Mouse (Mus musculus): ENCODE results near the gene Rhbg.
"Not testable (repeated sequence)": the region's sequence is repeated elsewhere in the genome, so short reads cannot be mapped to it uniquely, and the experiment has no call there.

Rhbg gene

GRCm38 (mm10) chr3:88254268-88254926 lies at the start of gene Rhbg:
Rhbg (minus strand) TSS chr3:88254709.
- peak; percentile 61 for DNase-seq

- DNase-seq: no peak
These were observed 44.7 kb upstream of the Rhbg start for GRCm38 (mm10) chr3:88299172-88299571.

- peak; percentile 45 for DNase-seq
These were observed 42.9 kb upstream of the Rhbg start for GRCm38 (mm10) chr3:88297321-88297851.

GRCm38 (mm10) chr3:88296561-88297318 lies 42.2 kb upstream of the Rhbg start, which contains the start of the genes Tsacc and Cct3:
Tsacc (minus strand) TSS chr3:88296999.
Cct3 (plus strand) TSS chr3:88297116.
- DNase-seq: peak; percentile 96

GRCm38 (mm10) chr3:88296110-88296560 lies 41.6 kb upstream of the Rhbg start:
- DNase-seq: no peak

- not testable (repeated sequence) for DNase-seq
These were observed 40.8 kb upstream of the Rhbg start for GRCm38 (mm10) chr3:88295272-88295671.

- DNase-seq: peak; percentile 15
These were observed 37.5 kb upstream of the Rhbg start for GRCm38 (mm10) chr3:88291970-88292369.

GRCm38 (mm10) chr3:88288133-88288713 lies 33.7 kb upstream of the Rhbg start:
- not testable (repeated sequence) for DNase-seq

- DNase-seq: no peak
These were observed 32.6 kb upstream of the Rhbg start, which contains the start of gene Gm38392 for GRCm38 (mm10) chr3:88287110-88287509. Gm38392 (minus strand) TSS chr3:88287210.

- DNase-seq: not testable (repeated sequence)
These were observed 31.0 kb upstream of the Rhbg start for GRCm38 (mm10) chr3:88285565-88285895.

- DNase-seq: not testable (repeated sequence)
These were observed 30.5 kb upstream of the Rhbg start for GRCm38 (mm10) chr3:88284815-88285564.

- not testable (repeated sequence) for DNase-seq
These were observed 26.8 kb upstream of the Rhbg start for GRCm38 (mm10) chr3:88281141-88281916.

- DNase-seq: no peak
These were observed 25.5 kb upstream of the Rhbg start for GRCm38 (mm10) chr3:88280035-88280434.

GRCm38 (mm10) chr3:88276529-88277143 lies 22.1 kb upstream of the Rhbg start:
- peak; percentile 15 for DNase-seq

GRCm38 (mm10) chr3:88276121-88276520 lies 21.6 kb upstream of the Rhbg start:
- no peak for DNase-seq

GRCm38 (mm10) chr3:88274002-88274401 lies 19.5 kb upstream of the Rhbg start:
- no peak for DNase-seq

- no peak for DNase-seq
These were observed 17.4 kb upstream of the Rhbg start for GRCm38 (mm10) chr3:88271859-88272258.

- not testable (repeated sequence) for DNase-seq
These were observed 16.8 kb upstream of the Rhbg start for GRCm38 (mm10) chr3:88271298-88271697.

GRCm38 (mm10) chr3:88268991-88269390 lies 14.5 kb upstream of the Rhbg start:
- DNase-seq: no peak

GRCm38 (mm10) chr3:88268014-88268413 lies 13.5 kb upstream of the Rhbg start:
- DNase-seq: not testable (repeated sequence)

GRCm38 (mm10) chr3:88262346-88262745 lies 7.8 kb upstream of the Rhbg start:
- DNase-seq: no peak
